Comparison of ENCODE assay signal across 11 mouse cellular contexts in genomic region chr5:92599030-92599429, GRCm38 (mm10). TPM values are rescaled to one million over a fixed set of nuclear protein-coding genes. Genes with fewer than 3 reads are reported as not detected.
A peak's percentile ranks its signal among the peaks of the same experiment; 100 is the strongest.
DNase-seq lines count a peak whose midpoint lies in the region; ATAC-seq and TF ChIP-seq lines count a peak whose summit lies in the region.
"Had no signal": no experiment of that assay in that cellular context is flagged by ENCODE, and none has a peak within 500 bp of the region (broad histone marks: within the 10 kb centered on the region; RNA-seq: fewer than 3 reads in every experiment).

No protein-coding gene starts in this region.

- H3K27ac ChIP-seq in liver, postnatal 0 days (ENCODE audit: low read depth): peak overlapping the region; percentile 18; the same call in 1 of the 2 replicates
- H3K27ac ChIP-seq in midbrain, postnatal 0 days (ENCODE audit: low read depth, low read length): no peak overlapping the region
- no peak overlapping the region for H3K27ac ChIP-seq in hindbrain, embryonic 12.5 days
- H3K27ac ChIP-seq: embryonic facial prominence, embryonic 13.5 days; hindbrain, postnatal 0 days; macrophage; neural tube, embryonic 13.5 days had no signal

- H3K4me2 ChIP-seq in liver, postnatal 0 days (ENCODE audit: low read depth, low read length): no peak overlapping the region
- no peak overlapping the region for H3K4me2 ChIP-seq in midbrain, postnatal 0 days (ENCODE audit: low read depth, low read length, poor library complexity, severe bottlenecking)
- no peak overlapping the region for H3K4me2 ChIP-seq in hindbrain, embryonic 12.5 days (replicated peaks)
- H3K4me2 ChIP-seq: embryonic facial prominence, embryonic 13.5 days; neural tube, embryonic 13.5 days had no signal

- H3K9me3 ChIP-seq in liver, postnatal 0 days (ENCODE audit: low read length): no peaks in the 10 kb centered on the region
- H3K9me3 ChIP-seq in midbrain, postnatal 0 days (ENCODE audit: low read length): no peaks in the 10 kb centered on the region
- H3K9me3 ChIP-seq in hindbrain, embryonic 12.5 days (replicated peaks): no peaks in the 10 kb centered on the region
- H3K9me3 ChIP-seq: embryonic facial prominence, embryonic 13.5 days; neural tube, embryonic 13.5 days had no signal

- H3K4me1 ChIP-seq in liver, postnatal 0 days (ENCODE audit: insufficient read depth): no peaks in the 10 kb centered on the region
- H3K4me1 ChIP-seq in midbrain, postnatal 0 days (ENCODE audit: insufficient read depth, low read length): no peaks in the 10 kb centered on the region
- H3K4me1 ChIP-seq in hindbrain, embryonic 12.5 days: peaks cover 7% of the 10 kb centered on the region
- H3K4me1 ChIP-seq: embryonic facial prominence, embryonic 13.5 days had no signal

- H3K27me3 ChIP-seq in liver, postnatal 0 days (ENCODE audit: insufficient read depth, low read length): 0 out of 2 replicates have a peak, but pooled peaks cover 2% of the 10 kb centered on the region
- H3K27me3 ChIP-seq in midbrain, postnatal 0 days (ENCODE audit: insufficient read depth, low read length): peaks cover 4% of the 10 kb centered on the region; the same call in 1 of the 2 replicates
- H3K27me3 ChIP-seq in hindbrain, embryonic 12.5 days: peaks cover 13% of the 10 kb centered on the region

- H3K9ac ChIP-seq in liver, postnatal 0 days (replicated peaks): no peak overlapping the region
- no peak overlapping the region for H3K9ac ChIP-seq in midbrain, postnatal 0 days (replicated peaks; ENCODE audit: low read length, poor library complexity, severe bottlenecking)
- H3K9ac ChIP-seq in hindbrain, embryonic 12.5 days: no peak overlapping the region
- H3K9ac ChIP-seq: embryonic facial prominence, embryonic 13.5 days; neural tube, embryonic 13.5 days had no signal

- no peaks in the 10 kb centered on the region for H3K36me3 ChIP-seq in liver, postnatal 0 days (replicated peaks; ENCODE audit: insufficient read depth, low read length)
- no peaks in the 10 kb centered on the region for H3K36me3 ChIP-seq in midbrain, postnatal 0 days (ENCODE audit: insufficient read depth, low read length)
- no peaks in the 10 kb centered on the region for H3K36me3 ChIP-seq in hindbrain, embryonic 12.5 days
- H3K36me3 ChIP-seq: embryonic facial prominence, embryonic 13.5 days; neural tube, embryonic 13.5 days had no signal

- no peak for TF ChIP-seq CTCF in liver, postnatal 0 days (IDR thresholded peaks at IDR 0.05; ENCODE audit: low read depth)
- no peak for TF ChIP-seq CTCF in midbrain, postnatal 0 days (IDR thresholded peaks at IDR 0.05)

- no peak overlapping the region for H3K4me3 ChIP-seq in liver, postnatal 0 days (ENCODE audit: low read depth, low read length)
- H3K4me3 ChIP-seq in midbrain, postnatal 0 days (ENCODE audit: low read depth, low read length): no peak overlapping the region
- no peak overlapping the region for H3K4me3 ChIP-seq in hindbrain, embryonic 12.5 days
- H3K4me3 ChIP-seq: embryonic facial prominence, embryonic 13.5 days; neural tube, embryonic 13.5 days had no signal

- peak; percentile 69 for ATAC-seq in liver, postnatal 0 days
- ATAC-seq in midbrain, postnatal 0 days (ENCODE audit: low FRiP score): no peak
- no peak for ATAC-seq in hindbrain, embryonic 12.5 days (ENCODE audit: low FRiP score)
- ATAC-seq: hindbrain, postnatal 0 days had no signal

- peak; percentile 54 for DNase-seq in liver, postnatal 0 days
- DNase-seq in liver: no peak
- DNase-seq in adrenal gland, adult 8-10 months: peak; percentile 59
- peak; percentile 26 to 59 for DNase-seq in gastrocnemius, postnatal 4 days (ENCODE audit: low spot score in 2 of 2)
- peak; percentile 51 for DNase-seq in urinary bladder, postnatal 25 days (ENCODE audit: low spot score)
- no peak for DNase-seq in midbrain, postnatal 0 days (ENCODE audit: low spot score)

- no peak for TF ChIP-seq EP300 in liver, postnatal 0 days (IDR thresholded peaks at IDR 0.05; ENCODE audit: low read depth)

- WGBS in liver, postnatal 0 days (ENCODE audit: insufficient replicate concordance): 64% methylated on average over 10 of the region's 10 CpGs
- WGBS in midbrain, postnatal 0 days: 83% methylated on average over 10 of the region's 10 CpGs
- 85% methylated on average over 10 of the region's 10 CpGs for WGBS in hindbrain, embryonic 12.5 days

RNA-seq across cellular contexts. Expression of gene Stbd1, which starts 3.8 kb away (rescaled TPM):
- polyA plus RNA-seq in liver, postnatal 0 days (2015; fragmentation: Nextera tagmentation; extraction: Ambion mirVana): 41.1 and 45.7 TPM in 2 replicates
- 1 to 10 TPM; 4.8 to 6.1 (median 5.5) TPM for total RNA-seq in adrenal gland, adult 8-10 months (2022)
- 100 to 1,000 TPM; 228 to 257 TPM for total RNA-seq in gastrocnemius, postnatal 4 days (2021)
- 2.2 and 2.5 TPM in 2 replicates for total RNA-seq in midbrain, postnatal 0 days (2014; rRNA removed)
- polyA plus RNA-seq in midbrain, postnatal 0 days (2015; fragmentation: Nextera tagmentation; extraction: Ambion mirVana): 3.7 and 4.7 TPM in 2 replicates
- polyA plus RNA-seq in hindbrain, embryonic 12.5 days (2016; fragmentation: Nextera tagmentation; extraction: Ambion mirVana): 9.2 and 11.1 TPM in 2 replicates

RNA-seq across cellular contexts. Expression of gene Fam47e, which starts 44.2 kb away (rescaled TPM):
- polyA plus RNA-seq in liver, postnatal 0 days (2015; fragmentation: Nextera tagmentation; extraction: Ambion mirVana): 8.4 and 9.8 TPM in 2 replicates
- not detected for total RNA-seq in adrenal gland, adult 8-10 months (2022)
- not detected for total RNA-seq in gastrocnemius, postnatal 4 days (2021)
- 1.2 and 1.9 TPM in 2 replicates for total RNA-seq in midbrain, postnatal 0 days (2014; rRNA removed)
- polyA plus RNA-seq in midbrain, postnatal 0 days (2015; fragmentation: Nextera tagmentation; extraction: Ambion mirVana): 1.5 and 1.7 TPM in 2 replicates
- polyA plus RNA-seq in hindbrain, embryonic 12.5 days (2016; fragmentation: Nextera tagmentation; extraction: Ambion mirVana): not detected in 2 replicates
- polyA plus RNA-seq: macrophage had no signal

Comparison
In these comparisons a context has a peak if more than half of its experiments do, and no peak if none do; other contexts are left out.
1. DNase-seq: peak in liver, postnatal 0 days (single experiment), adrenal gland, adult 8-10 months (single experiment), gastrocnemius, postnatal 4 days (2 of 2) and urinary bladder, postnatal 25 days (single experiment); none in liver (single experiment) and midbrain, postnatal 0 days (single experiment).
2. RNA of gene Stbd1, which starts 3.8 kb away (total RNA-seq): 228 to 257 TPM in gastrocnemius, postnatal 4 days; 4.8 to 6.1 TPM in adrenal gland, adult 8-10 months and 2.2 to 2.5 TPM in midbrain, postnatal 0 days; every median in the first group is over 10 times any median in the second.